Mouse (Mus musculus): ENCODE measurements around the gene Krtap10-10. TPM values are rescaled to one million over a fixed set of nuclear protein-coding genes. Genes with fewer than 3 reads are reported as not detected.

The Krtap10-10 gene
- polyA plus RNA-seq, 1 experiment = not detected

DNA sequence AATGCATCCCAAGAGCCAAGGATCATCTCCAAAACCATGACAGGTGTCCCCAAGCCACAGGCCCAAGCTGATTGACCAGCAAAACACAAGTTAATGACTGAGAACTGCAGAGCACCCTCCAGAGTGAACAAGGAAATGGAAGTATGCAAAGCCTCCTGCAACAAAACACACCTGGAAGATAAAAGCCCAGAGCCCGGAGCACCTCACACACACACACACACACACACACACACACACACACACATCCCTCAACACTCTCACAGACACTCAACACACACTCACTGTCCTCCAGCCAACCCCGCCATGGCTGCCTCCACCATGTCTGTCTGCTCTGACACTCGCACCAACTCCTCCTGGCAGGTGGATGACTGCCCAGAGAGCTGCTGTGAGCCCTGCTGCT lies 10.8 kb downstream of the Krtap10-10 start, which contains the start of gene Gm36176:
Gene Gm36176 (plus strand): TSS at position 301 of the 400 bp plus-strand sequence.
- H3K4me3 ChIP-seq (ENCODE audit: insufficient read depth, low read depth, low read length) = no peak within 1 kb of the TSS
- no peaks in the 10 kb centered on the region for H3K4me1 ChIP-seq (ENCODE audit: control insufficient read depth, insufficient read depth, insufficient read length, low read length)
- no peak within 1 kb of the TSS for H3K27ac ChIP-seq (replicated peaks; ENCODE audit: low read depth, low read length)

- Histone ChIP-seq H3K4me3 (ENCODE audit: insufficient read depth, low read depth, low read length) (no peak overlapping the region), H3K4me1 (ENCODE audit: control insufficient read depth, insufficient read depth, insufficient read length, low read length) (no peaks in the 10 kb centered on the region), H3K27ac (replicated peaks; ENCODE audit: low read depth, low read length) (no peak overlapping the region)
These were observed 11.2 kb downstream of the Krtap10-10 start for GRCm38 (mm10) chr10:77846961-77847360.

- H3K27ac ChIP-seq (replicated peaks; ENCODE audit: low read depth, low read length) = no peak overlapping the region
- no peaks in the 10 kb centered on the region for H3K4me1 ChIP-seq (ENCODE audit: control insufficient read depth, insufficient read depth, insufficient read length, low read length)
- H3K4me3 ChIP-seq (ENCODE audit: insufficient read depth, low read depth, low read length) = no peak overlapping the region
These were observed 11.8 kb downstream of the Krtap10-10 start for GRCm38 (mm10) chr10:77847538-77847937.

GRCm38 (mm10) chr10:77852559-77852958 lies 16.8 kb downstream of the Krtap10-10 start, which contains the start of gene Gm10318:
Gene Gm10318, plus strand, starts transcription at chr10:77852859.
- H3K27ac ChIP-seq (replicated peaks; ENCODE audit: low read depth, low read length) = no peak within 1 kb of the TSS
- no peaks in the 10 kb centered on the region for H3K4me1 ChIP-seq (ENCODE audit: control insufficient read depth, insufficient read depth, insufficient read length, low read length)
- H3K4me3 ChIP-seq (ENCODE audit: insufficient read depth, low read depth, low read length) = no peak within 1 kb of the TSS

DNA sequence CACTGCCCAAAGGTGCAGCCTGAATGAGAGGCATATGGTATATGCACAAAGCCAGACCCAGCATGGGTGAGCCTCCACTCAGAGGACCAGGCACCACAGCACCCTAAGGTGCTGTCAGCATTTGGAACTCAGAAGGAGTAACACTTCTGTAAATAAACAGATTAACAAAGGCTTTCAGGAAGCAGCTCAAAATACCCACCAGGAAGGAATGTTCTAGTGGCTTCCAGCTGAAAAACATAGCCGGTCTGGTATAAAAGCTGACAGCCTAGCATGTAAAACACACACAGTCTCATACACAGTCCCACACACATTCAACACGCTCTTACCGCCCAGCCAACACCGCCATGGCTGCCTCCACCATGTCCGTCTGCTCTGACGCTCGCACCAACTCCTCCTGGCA lies 25.9 kb downstream of the Krtap10-10 start, which contains the start of gene Gm3285:
Gene Gm3285 (plus strand): TSS at position 301 of the 400 bp plus-strand sequence.
- Histone ChIP-seq H3K4me1 (ENCODE audit: control insufficient read depth, insufficient read depth, insufficient read length, low read length) (no peaks in the 10 kb centered on the region), H3K4me3 (ENCODE audit: insufficient read depth, low read depth, low read length) (no peak within 1 kb of the TSS), H3K27ac (replicated peaks; ENCODE audit: low read depth, low read length) (no peak within 1 kb of the TSS)

- H3K4me1 ChIP-seq (ENCODE audit: control insufficient read depth, insufficient read depth, insufficient read length, low read length) = no peaks in the 10 kb centered on the region
- no peak overlapping the region for H3K4me3 ChIP-seq (ENCODE audit: insufficient read depth, low read depth, low read length)
These were observed 28.5 kb downstream of the Krtap10-10 start for GRCm38 (mm10) chr10:77864067-77864761.

GRCm38 (mm10) chr10:77864762-77865143 lies 29.0 kb downstream of the Krtap10-10 start:
- Histone ChIP-seq H3K4me1 (ENCODE audit: control insufficient read depth, insufficient read depth, insufficient read length, low read length) (no peaks in the 10 kb centered on the region), H3K4me3 (ENCODE audit: insufficient read depth, low read depth, low read length) (no peak overlapping the region), H3K27ac (replicated peaks; ENCODE audit: low read depth, low read length) (no peak overlapping the region)

More at GRCm38 (mm10) chr10:77864067-77864761, 28.5 kb downstream of the Krtap10-10 start:
- no peak overlapping the region for H3K27ac ChIP-seq (replicated peaks; ENCODE audit: low read depth, low read length)

DNA sequence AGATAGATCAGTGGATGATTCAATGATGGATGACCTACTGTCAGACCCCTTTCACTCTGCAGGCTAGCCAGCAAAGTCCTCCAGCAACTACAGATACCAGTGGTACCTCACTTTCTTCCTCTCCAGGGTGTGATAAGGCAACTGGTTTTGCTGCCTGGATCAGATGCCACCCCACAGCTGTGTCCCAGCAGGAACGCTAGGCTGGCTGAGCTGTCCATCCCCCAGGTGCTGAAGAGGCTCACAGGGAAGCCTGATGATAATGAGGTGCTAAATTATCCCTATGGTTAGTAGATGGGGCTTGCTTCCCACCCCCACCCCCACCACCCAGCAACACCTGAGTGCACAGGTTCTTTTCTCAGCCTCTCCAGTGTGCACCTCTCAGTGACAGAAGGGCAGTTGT lies 31.8 kb downstream of the Krtap10-10 start:
- Histone ChIP-seq H3K27ac (replicated peaks; ENCODE audit: low read depth, low read length) (no peak overlapping the region), H3K4me3 (ENCODE audit: insufficient read depth, low read depth, low read length) (no peak overlapping the region), H3K4me1 (ENCODE audit: control insufficient read depth, insufficient read depth, insufficient read length, low read length) (no peaks in the 10 kb centered on the region)

DNA sequence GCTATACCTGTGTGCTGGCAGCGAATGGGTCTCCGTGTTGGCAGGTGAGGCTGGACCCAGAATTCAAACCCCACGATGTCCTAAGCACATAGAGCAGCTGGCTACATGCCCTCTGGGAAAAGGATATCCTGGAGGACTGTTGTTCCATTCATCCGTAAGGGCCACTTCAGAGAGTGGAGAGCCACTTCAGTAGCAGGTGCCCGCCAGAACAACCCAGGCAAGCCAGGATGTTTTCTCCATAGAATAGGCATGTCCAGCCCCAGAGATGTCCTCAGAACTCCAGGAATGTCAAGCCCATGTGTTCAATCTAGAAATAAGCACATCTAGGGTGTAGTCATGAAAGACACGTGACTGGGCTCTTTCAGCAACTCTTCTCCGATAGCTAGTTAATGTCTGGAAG lies 33.9 kb downstream of the Krtap10-10 start:
- no peak overlapping the region for H3K4me3 ChIP-seq (ENCODE audit: insufficient read depth, low read depth, low read length)
- no peaks in the 10 kb centered on the region for H3K4me1 ChIP-seq (ENCODE audit: control insufficient read depth, insufficient read depth, insufficient read length, low read length)
- no peak overlapping the region for H3K27ac ChIP-seq (replicated peaks; ENCODE audit: low read depth, low read length)

DNA sequence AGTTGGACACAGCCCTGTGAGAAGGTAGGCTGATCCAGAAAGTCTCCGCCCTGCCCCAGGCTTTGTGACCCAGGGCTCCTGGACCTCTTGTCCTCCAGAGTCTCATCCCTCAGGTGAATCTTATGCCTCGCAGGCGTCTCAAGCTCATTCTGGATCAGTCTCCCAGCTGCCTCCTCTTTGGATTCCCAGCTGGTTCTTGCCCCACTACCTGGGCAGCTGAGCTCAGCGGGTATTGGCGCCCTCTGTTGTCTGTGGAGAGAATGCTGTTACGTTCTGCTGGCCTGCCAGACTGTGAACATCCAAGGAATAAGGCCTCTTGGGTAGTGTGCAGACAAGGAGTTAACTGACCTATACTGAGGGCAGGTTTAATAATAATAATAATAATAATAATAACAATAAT lies 43.2 kb downstream of the Krtap10-10 start:
- H3K4me3 ChIP-seq (ENCODE audit: insufficient read depth, low read depth, low read length) = no peak overlapping the region

DNA sequence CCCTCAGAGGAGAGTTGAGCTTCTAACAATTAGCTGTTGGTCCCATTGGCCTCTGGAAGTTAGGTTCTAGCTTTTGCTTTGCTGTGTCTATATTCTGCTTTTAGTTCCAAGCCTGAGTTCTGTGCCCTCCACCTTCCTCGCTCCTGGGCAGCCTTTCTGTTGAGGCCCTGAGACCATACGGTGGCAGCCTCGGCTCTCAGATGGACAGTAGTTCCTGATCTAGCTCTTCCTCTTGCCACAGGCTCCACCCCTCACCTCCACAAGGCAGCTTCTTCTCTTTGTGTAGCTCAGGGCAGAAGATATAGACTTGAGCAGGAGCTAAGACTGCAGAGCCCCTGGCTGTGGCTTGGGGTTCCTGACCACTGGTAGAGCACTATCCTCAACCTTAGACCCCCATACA lies 44.6 kb downstream of the Krtap10-10 start:
- Histone ChIP-seq H3K27ac (replicated peaks; ENCODE audit: low read depth, low read length) (no peak overlapping the region), H3K4me3 (ENCODE audit: insufficient read depth, low read depth, low read length) (no peak overlapping the region), H3K4me1 (ENCODE audit: control insufficient read depth, insufficient read depth, insufficient read length, low read length) (no peaks in the 10 kb centered on the region)

More for the DNA sequence above, 43.2 kb downstream of the Krtap10-10 start:
- no peak overlapping the region for H3K27ac ChIP-seq (replicated peaks; ENCODE audit: low read depth, low read length)
- H3K4me1 ChIP-seq (ENCODE audit: control insufficient read depth, insufficient read depth, insufficient read length, low read length) = no peaks in the 10 kb centered on the region

GRCm38 (mm10) chr10:77882553-77882952 lies 46.8 kb downstream of the Krtap10-10 start:
- Histone ChIP-seq H3K4me3 (ENCODE audit: insufficient read depth, low read depth, low read length) (no peak overlapping the region), H3K27ac (replicated peaks; ENCODE audit: low read depth, low read length) (no peak overlapping the region), H3K4me1 (ENCODE audit: control insufficient read depth, insufficient read depth, insufficient read length, low read length) (no peaks in the 10 kb centered on the region)

DNA sequence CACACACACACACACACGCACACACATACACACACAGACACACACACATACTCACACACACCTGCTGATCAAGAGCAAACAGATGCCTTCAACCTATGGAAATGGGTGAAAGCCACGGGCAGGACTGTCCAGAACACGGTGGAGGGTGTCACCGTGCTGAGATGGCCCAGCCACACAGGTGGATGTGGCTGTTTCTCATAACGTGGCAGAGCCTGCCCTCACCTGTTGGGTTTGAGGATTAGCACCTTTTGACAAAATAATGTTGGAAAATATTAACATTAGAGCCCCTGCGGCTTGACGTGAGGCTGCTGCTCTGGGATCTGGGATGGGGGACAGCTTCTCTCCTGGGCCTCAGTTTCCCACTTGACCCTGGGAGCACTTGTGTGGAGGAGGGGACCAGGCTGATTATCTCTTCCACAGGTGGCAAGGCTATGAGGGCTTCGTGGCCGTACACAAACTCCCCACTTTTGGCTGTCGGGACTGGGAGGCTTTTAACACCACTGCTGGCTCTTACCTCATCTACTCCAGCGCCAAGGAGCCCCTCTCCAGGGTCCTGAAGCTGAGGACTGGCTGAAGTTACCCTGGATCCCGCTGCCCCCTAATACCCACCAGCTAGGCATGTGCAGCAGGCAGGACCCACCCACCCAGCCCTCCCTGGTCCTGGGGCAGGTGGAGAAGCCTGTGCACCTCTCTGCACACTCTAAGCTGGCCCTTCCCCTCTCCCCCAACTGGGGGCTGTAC lies 50.4 kb downstream of the Krtap10-10 start:
- no peak overlapping the region for H3K27ac ChIP-seq (replicated peaks; ENCODE audit: low read depth, low read length)

More for the DNA sequence above, 50.4 kb downstream of the Krtap10-10 start:
- Histone ChIP-seq H3K4me3 (ENCODE audit: insufficient read depth, low read depth, low read length) (no peak overlapping the region), H3K4me1 (ENCODE audit: control insufficient read depth, insufficient read depth, insufficient read length, low read length) (no peaks in the 10 kb centered on the region)
